Mouse (Mus musculus): ENCODE measurements at regions not wholly inside any gene's neighbourhood (a gene's known extent, or its start where the extent isn't known, plus 50 kb on each side); places are given as distances from the start of the nearest gene placed in this dataset.

GRCm38 (mm10) chr13:28718868-28719265 lies 234.6 kb downstream of the Sox4 start:
- 34% methylated on average over 5 of the region's 5 CpGs for WGBS
- peak; percentile 69 for ATAC-seq (ENCODE audit: low FRiP score, low TSS enrichment)
- Histone ChIP-seq H3K4me2 (replicated peaks; ENCODE audit: low read depth, low read length) (no peak overlapping the region), H3K9me3 (ENCODE audit: control insufficient read depth, low read length) (no peaks in the 10 kb centered on the region), H3K4me3 (ENCODE audit: low read length) (no peak overlapping the region), H3K9ac (ENCODE audit: low read depth, low read length) (no peak overlapping the region), H3K27me3 (ENCODE audit: control insufficient read depth, insufficient read depth, low read length) (no peaks in the 10 kb centered on the region), H3K36me3 (ENCODE audit: control insufficient read depth, insufficient read depth, low read length) (no peaks in the 10 kb centered on the region), H3K4me1 (ENCODE audit: control insufficient read depth, insufficient read depth, low read length) (peaks cover 29% of the 10 kb centered on the region; the same call in 1 of the 2 replicates), H3K27ac (ENCODE audit: low read depth, low read length) (peak overlapping the region; percentile 78; the same call in 1 of the 2 replicates)

DNA sequence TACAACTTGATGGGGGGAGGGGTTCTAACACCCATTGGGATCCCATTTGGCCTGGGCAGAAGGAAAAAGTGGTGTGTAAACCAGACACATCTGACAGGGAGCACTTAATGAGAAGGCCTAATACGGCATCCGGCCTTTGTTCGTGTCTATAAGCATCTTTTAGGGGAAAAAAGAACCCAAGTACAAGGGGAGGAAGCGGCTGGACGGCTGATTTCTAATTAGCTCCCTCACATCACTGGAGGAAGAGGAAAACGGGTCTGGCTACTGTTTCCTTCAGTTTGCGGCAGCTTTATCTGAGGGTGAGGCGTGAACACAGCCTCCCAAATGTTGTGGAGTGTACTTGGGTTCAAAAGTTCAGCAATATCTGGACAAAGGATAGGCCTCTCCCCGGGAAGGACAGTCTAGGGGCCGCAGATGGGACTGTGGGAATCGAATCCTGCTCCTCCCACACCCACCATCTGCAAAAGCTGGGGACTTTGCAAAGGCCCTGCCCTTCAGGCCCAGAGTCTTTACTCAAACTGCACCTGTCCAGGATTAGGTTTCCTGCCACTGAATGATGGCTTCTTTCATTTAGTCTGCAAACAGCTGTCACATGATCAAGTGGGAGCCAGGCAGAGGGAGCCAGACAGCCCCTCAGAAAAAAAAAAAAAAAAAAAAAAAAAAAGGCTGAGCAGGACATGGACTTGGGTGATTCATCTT lies 235.2 kb downstream of the Sox4 start:
- WGBS = 9% methylated on average over 11 of the region's 11 CpGs

GRCm38 (mm10) chr13:28717404-28717803 lies 236.1 kb downstream of the Sox4 start:
- no peaks in the 10 kb centered on the region for H3K27me3 ChIP-seq (ENCODE audit: control insufficient read depth, insufficient read depth, low read length)
- H3K9ac ChIP-seq (ENCODE audit: low read depth, low read length) = no peak overlapping the region
- peaks cover 29% of the 10 kb centered on the region; the same call in 1 of the 2 replicates for H3K4me1 ChIP-seq (ENCODE audit: control insufficient read depth, insufficient read depth, low read length)
- H3K4me2 ChIP-seq (replicated peaks; ENCODE audit: low read depth, low read length) = no peak overlapping the region
- 94% methylated on average over 4 of the region's 4 CpGs for WGBS
- H3K36me3 ChIP-seq (ENCODE audit: control insufficient read depth, insufficient read depth, low read length) = no peaks in the 10 kb centered on the region
- no peak for ATAC-seq (ENCODE audit: low FRiP score, low TSS enrichment)
- H3K27ac ChIP-seq (ENCODE audit: low read depth, low read length) = peak overlapping the region; percentile 78; the same call in 1 of the 2 replicates
- H3K9me3 ChIP-seq (ENCODE audit: control insufficient read depth, low read length) = no peaks in the 10 kb centered on the region
- H3K4me3 ChIP-seq (ENCODE audit: low read length) = no peak overlapping the region

More for the DNA sequence above, 235.2 kb downstream of the Sox4 start:
- Histone ChIP-seq H3K27me3 (ENCODE audit: control insufficient read depth, insufficient read depth, low read length) (no peaks in the 10 kb centered on the region), H3K4me2 (replicated peaks; ENCODE audit: low read depth, low read length) (no peak overlapping the region), H3K9ac (ENCODE audit: low read depth, low read length) (no peak overlapping the region), H3K4me3 (ENCODE audit: low read length) (no peak overlapping the region), H3K36me3 (ENCODE audit: control insufficient read depth, insufficient read depth, low read length) (no peaks in the 10 kb centered on the region), H3K9me3 (ENCODE audit: control insufficient read depth, low read length) (no peaks in the 10 kb centered on the region), H3K4me1 (ENCODE audit: control insufficient read depth, insufficient read depth, low read length) (peaks cover 29% of the 10 kb centered on the region; the same call in 1 of the 2 replicates), H3K27ac (ENCODE audit: low read depth, low read length) (peak overlapping the region; percentile 78)
- ATAC-seq (ENCODE audit: low FRiP score, low TSS enrichment) = peak; percentile 93

- no peak overlapping the region for H3K4me3 ChIP-seq (ENCODE audit: low read length)
- H3K27me3 ChIP-seq (ENCODE audit: control insufficient read depth, insufficient read depth, low read length) = no peaks in the 10 kb centered on the region
- H3K27ac ChIP-seq (ENCODE audit: low read depth, low read length) = no peak overlapping the region
- H3K9ac ChIP-seq (ENCODE audit: low read depth, low read length) = no peak overlapping the region
- no peak overlapping the region for H3K4me2 ChIP-seq (replicated peaks; ENCODE audit: low read depth, low read length)
- no peaks in the 10 kb centered on the region for H3K36me3 ChIP-seq (ENCODE audit: control insufficient read depth, insufficient read depth, low read length)
- no peak for ATAC-seq (ENCODE audit: low FRiP score, low TSS enrichment)
- no peaks in the 10 kb centered on the region for H3K9me3 ChIP-seq (ENCODE audit: control insufficient read depth, low read length)
- WGBS = 67% methylated on average over 7 of the region's 7 CpGs
- 0 out of 2 replicates have a peak, but pooled peaks cover 5% of the 10 kb centered on the region for H3K4me1 ChIP-seq (ENCODE audit: control insufficient read depth, insufficient read depth, low read length)
Observed at GRCm38 (mm10) chr13:28709966-28710365, 243.5 kb downstream of the Sox4 start.

GRCm38 (mm10) chr13:28701309-28701708 lies 252.2 kb downstream of the Sox4 start:
- H3K4me1 ChIP-seq (ENCODE audit: control insufficient read depth, insufficient read depth, low read length) = peaks cover 8% of the 10 kb centered on the region; the same call in 1 of the 2 replicates
- ATAC-seq (ENCODE audit: low FRiP score, low TSS enrichment) = no peak
- H3K4me2 ChIP-seq (replicated peaks; ENCODE audit: low read depth, low read length) = no peak overlapping the region
- H3K9ac ChIP-seq (ENCODE audit: low read depth, low read length) = no peak overlapping the region
- 56% methylated on average over 1 of the region's 1 CpGs for WGBS
- H3K9me3 ChIP-seq (ENCODE audit: control insufficient read depth, low read length) = no peaks in the 10 kb centered on the region
- H3K27me3 ChIP-seq (ENCODE audit: control insufficient read depth, insufficient read depth, low read length) = no peaks in the 10 kb centered on the region
- H3K4me3 ChIP-seq (ENCODE audit: low read length) = no peak overlapping the region
- no peak overlapping the region for H3K27ac ChIP-seq (ENCODE audit: low read depth, low read length)
- H3K36me3 ChIP-seq (ENCODE audit: control insufficient read depth, insufficient read depth, low read length) = no peaks in the 10 kb centered on the region

GRCm38 (mm10) chr13:28700081-28700480 lies 253.4 kb downstream of the Sox4 start:
- H3K27ac ChIP-seq (ENCODE audit: low read depth, low read length) = no peak overlapping the region
- 63% methylated on average over 3 of the region's 3 CpGs for WGBS
- H3K4me2 ChIP-seq (replicated peaks; ENCODE audit: low read depth, low read length) = no peak overlapping the region
- H3K9ac ChIP-seq (ENCODE audit: low read depth, low read length) = no peak overlapping the region
- peaks cover 8% of the 10 kb centered on the region; the same call in 1 of the 2 replicates for H3K4me1 ChIP-seq (ENCODE audit: control insufficient read depth, insufficient read depth, low read length)
- H3K27me3 ChIP-seq (ENCODE audit: control insufficient read depth, insufficient read depth, low read length) = no peaks in the 10 kb centered on the region
- no peak overlapping the region for H3K4me3 ChIP-seq (ENCODE audit: low read length)
- no peaks in the 10 kb centered on the region for H3K36me3 ChIP-seq (ENCODE audit: control insufficient read depth, insufficient read depth, low read length)
- ATAC-seq (ENCODE audit: low FRiP score, low TSS enrichment) = no peak
- H3K9me3 ChIP-seq (ENCODE audit: control insufficient read depth, low read length) = no peaks in the 10 kb centered on the region

DNA sequence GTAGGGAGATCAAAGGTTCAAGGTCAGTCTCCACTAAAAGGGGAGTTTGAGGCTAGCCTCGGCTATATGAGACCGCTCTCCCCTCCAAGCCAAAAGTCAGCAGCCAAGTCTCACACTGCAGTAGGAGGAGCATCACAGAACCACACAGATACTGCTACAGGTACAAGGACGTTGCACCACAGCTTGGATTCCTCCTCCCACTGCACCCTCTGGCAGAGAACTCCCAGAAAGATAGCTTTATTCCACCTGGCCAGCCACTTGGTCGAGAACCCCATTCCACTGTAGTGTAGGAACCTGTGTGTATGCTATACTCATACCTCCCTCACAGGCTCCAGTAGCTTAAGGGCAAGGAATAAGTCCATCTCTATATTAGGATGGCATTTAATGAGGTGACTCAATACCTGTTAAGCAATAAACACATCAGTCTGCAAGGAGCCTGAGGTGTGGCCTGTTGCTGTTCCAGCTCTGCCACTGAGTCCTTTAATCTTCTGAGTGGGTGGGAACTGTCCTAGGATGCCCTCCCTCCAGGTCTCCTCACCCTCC lies 254.0 kb downstream of the Sox4 start:
- Histone ChIP-seq H3K27ac (ENCODE audit: low read depth, low read length) (no peak overlapping the region), H3K9ac (ENCODE audit: low read depth, low read length) (no peak overlapping the region), H3K4me3 (ENCODE audit: low read length) (no peak overlapping the region), H3K27me3 (ENCODE audit: control insufficient read depth, insufficient read depth, low read length) (no peaks in the 10 kb centered on the region), H3K36me3 (ENCODE audit: control insufficient read depth, insufficient read depth, low read length) (no peaks in the 10 kb centered on the region), H3K9me3 (ENCODE audit: control insufficient read depth, low read length) (no peaks in the 10 kb centered on the region), H3K4me2 (replicated peaks; ENCODE audit: low read depth, low read length) (no peak overlapping the region), H3K4me1 (ENCODE audit: control insufficient read depth, insufficient read depth, low read length) (peaks cover 8% of the 10 kb centered on the region; the same call in 1 of the 2 replicates)
- no peak for ATAC-seq (ENCODE audit: low FRiP score, low TSS enrichment)
- WGBS = 85% methylated on average over 4 of the region's 4 CpGs

DNA sequence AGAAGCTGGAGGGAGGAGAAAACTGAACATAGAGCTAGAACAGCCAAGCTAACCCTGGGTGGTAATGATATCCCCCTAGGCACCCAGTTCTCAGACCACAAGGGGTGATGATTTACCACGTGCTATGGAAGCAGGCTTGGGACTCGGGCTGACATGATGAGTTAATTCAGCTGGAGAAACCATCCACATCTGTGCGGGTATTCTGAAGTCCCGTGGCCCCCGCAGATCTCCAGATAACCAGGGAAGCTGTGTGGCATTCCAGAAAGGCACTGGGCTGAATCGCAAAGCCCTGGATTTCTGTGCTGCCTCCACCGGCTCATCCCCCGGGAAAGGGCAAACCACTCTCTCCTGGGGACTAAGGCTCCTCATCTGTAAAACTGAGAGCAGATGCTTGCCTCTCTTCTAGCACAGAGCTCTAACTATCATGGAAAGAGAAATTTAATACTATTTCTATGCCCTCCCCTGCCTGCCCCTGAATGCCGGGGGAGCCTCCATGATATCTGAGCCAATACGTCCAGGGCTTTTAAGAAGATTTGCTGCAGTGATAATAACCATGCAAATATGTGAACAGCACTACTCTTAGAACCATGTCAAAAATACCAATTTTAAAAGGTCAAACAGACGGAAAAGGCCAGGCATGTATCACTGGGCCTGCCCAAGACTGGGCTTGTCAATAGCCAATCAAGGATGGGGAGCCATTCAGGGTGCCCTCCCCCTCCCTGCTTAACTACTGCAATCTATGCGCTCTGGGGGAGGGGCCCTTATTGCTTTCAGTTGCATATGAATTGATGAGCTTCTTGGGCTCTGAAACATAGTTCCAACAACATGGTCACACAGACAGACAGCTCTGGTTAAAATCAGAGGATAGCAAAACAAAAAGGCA lies 255.5 kb downstream of the Sox4 start:
- Histone ChIP-seq H3K36me3 (ENCODE audit: control insufficient read depth, insufficient read depth, low read length) (no peaks in the 10 kb centered on the region), H3K4me1 (ENCODE audit: control insufficient read depth, insufficient read depth, low read length) (peaks cover 8% of the 10 kb centered on the region; the same call in 1 of the 2 replicates), H3K4me2 (replicated peaks; ENCODE audit: low read depth, low read length) (no peak overlapping the region; the same call in 1 of the 2 replicates), H3K9me3 (ENCODE audit: control insufficient read depth, low read length) (no peaks in the 10 kb centered on the region), H3K27me3 (ENCODE audit: control insufficient read depth, insufficient read depth, low read length) (no peaks in the 10 kb centered on the region), H3K4me3 (ENCODE audit: low read length) (no peak overlapping the region), H3K27ac (ENCODE audit: low read depth, low read length) (peak overlapping the region; percentile 73), H3K9ac (ENCODE audit: low read depth, low read length) (no peak overlapping the region)
- ATAC-seq (ENCODE audit: low FRiP score, low TSS enrichment) = peak; percentile 89
- 12% methylated on average over 12 of the region's 12 CpGs for WGBS
